Mouse (Mus musculus) heart, adult 2 months (tissue): ENCODE results near the gene Ager.

ENCODE experiments used
- CTCF ChIP-seq: fragments of 200-600 bp; IDR thresholded peaks from 2 replicates; pipeline ENCODE4 v1.8.1; 2022; ENCODE audit warnings: antibody characterized with exemption, mild to moderate bottlenecking, moderate library complexity
- EP300 ChIP-seq: fragments of 200-500 bp; IDR thresholded peaks from 2 replicates; pipeline ENCODE4 v1.6.1; 2011; ENCODE audit warnings: low read depth, low read length, control low read depth; ENCODE audit not compliant: insufficient read depth
- POLR2A ChIP-seq: fragments of 200-500 bp; IDR thresholded peaks from 2 replicates; pipeline ENCODE4 v1.6.1; 2011; ENCODE audit warnings: mild to moderate bottlenecking, low read depth, low read length, control low read depth; ENCODE audit not compliant: insufficient read depth

DNA sequence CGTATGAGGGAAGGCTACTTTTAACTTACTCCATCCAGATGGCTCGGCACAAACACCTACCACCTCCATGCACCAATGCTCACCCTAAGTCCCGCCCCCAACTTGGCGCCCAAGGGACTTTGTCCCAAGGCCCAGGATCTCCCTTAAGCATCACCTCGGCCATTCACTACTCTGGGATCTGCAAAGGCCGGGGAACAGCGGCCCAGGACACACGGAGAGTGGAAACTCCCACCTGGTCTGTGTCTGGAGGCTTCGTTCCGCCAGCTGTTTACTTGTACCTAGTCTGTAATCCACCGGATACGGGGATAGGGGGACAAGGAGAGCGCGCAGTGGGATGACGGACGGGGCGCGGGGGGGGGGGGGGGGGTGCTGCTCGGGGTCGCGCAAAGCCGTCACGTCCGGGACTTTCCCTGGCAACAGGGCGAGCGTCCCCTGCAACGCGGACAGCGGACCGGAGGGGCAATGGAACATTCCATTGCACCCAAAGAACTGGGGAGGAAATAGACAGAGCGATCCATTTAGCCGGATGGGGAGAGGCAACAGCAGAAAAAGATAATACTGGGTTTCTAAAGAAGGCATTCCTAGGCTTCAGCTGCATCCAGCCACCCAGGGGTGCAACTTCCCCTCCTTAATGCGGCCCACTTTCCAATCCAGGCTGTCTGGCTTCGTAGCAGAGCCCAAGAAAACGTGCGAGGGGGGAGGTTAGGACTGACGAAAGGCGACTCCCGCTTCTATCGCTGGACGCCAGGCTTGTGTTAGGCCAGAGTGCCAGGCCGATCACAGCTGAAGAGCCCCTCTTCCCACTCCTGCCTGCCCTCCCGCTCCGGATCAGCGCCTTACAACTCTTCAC lies 29.7 kb downstream of the Ager start:
- TF ChIP-seq EP300 (no peak), POLR2A (peak; percentile 67; the same call in 1 of the 2 replicates), CTCF (no peak)
